Mouse (Mus musculus) CD8-positive naive resting alpha-beta T cell, adult 57 days (primary cell): ENCODE measurements around the gene Alg1. TPM values are rescaled to one million over a fixed set of nuclear protein-coding genes. Genes with fewer than 3 reads are reported as not detected.

Source experiments
- total RNA-seq: library from RNA; stranded (reverse); gene quantifications from one replicate; pipeline ENCODE4 v1.2.4, GENCODE M21; 2023

Alg1 gene
- total RNA-seq = 40.1 TPM

GRCm38 (mm10) chr16:5233418-5234313 is at the start of gene Alg1:
Gene Alg1, plus strand, starts transcription at chr16:5233621.

GRCm38 (mm10) chr16:5203668-5204433 is 29.6 kb upstream of the Alg1 start, which contains the start of gene Nagpa:
Gene Nagpa, minus strand, starts transcription at chr16:5204012.

DNA sequence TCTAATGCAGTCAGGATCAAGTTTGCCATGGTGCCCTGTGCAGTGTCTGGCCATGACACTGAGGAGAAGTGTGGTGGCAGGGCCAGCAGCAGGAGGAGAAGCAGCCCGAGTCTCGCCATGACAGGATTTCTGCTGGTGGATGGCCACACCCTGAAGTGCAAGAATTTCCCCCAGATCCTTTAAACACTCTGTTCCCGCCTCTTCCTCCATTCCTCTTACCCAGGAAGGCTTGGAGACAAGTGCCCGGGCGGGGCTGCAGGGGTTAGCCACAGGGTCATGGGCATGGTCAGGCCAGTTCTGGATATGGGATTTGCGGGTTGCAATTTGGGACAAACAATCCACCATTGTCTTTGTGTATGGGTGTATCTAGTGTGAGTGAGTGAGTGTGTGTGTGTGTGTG is 11.3 kb upstream of the Alg1 start, which contains the start of gene AU021092:
Gene AU021092 (minus strand): TSS at position 160 of the 400 bp plus-strand sequence.

GRCm38 (mm10) chr16:5255779-5256496 is 22.5 kb downstream of the Alg1 start, which contains the start of gene Eef2kmt:
Gene Eef2kmt, minus strand, starts transcription at chr16:5255983.

Other genes starting within 250 kb of the Alg1 start
- not detected for gene Sept12, start 235.8 kb upstream of the Alg1 start, total RNA-seq
- gene Smim22, start 226.3 kb upstream of the Alg1 start, total RNA-seq = not detected
- 19.8 TPM for gene Rogdi, start 220.1 kb upstream of the Alg1 start, total RNA-seq
- gene Glyr1, start 183.8 kb upstream of the Alg1 start, total RNA-seq = 111 TPM
- 103 TPM for gene Ubn1, start 183.6 kb upstream of the Alg1 start, total RNA-seq
- gene Ppl, start 101.2 kb upstream of the Alg1 start, total RNA-seq = 0.46 TPM
- gene Sec14l5, start 86.5 kb upstream of the Alg1 start, total RNA-seq = not detected
- 26.2 TPM for gene Nagpa, start 29.6 kb upstream of the Alg1 start, total RNA-seq
- gene AU021092, start 11.3 kb upstream of the Alg1 start, total RNA-seq = not detected
- gene Eef2kmt, start 22.4 kb downstream of the Alg1 start, total RNA-seq = 21.0 TPM